Mouse (Mus musculus): Measurements from ENCODE around the gene Wbp4. TPM values are rescaled to one million over a fixed set of nuclear protein-coding genes. Genes with fewer than 3 reads are reported as not detected.

The Wbp4 gene
- total RNA-seq, 2 experiments from 2014 or later: 33.6 to 50.2 TPM

- no peak for ATAC-seq (replicated peaks; ENCODE audit: poor library complexity)
Observed at GRCm38 (mm10) chr14:79508662-79509305, 27.5 kb upstream of the Wbp4 start.

DNA sequence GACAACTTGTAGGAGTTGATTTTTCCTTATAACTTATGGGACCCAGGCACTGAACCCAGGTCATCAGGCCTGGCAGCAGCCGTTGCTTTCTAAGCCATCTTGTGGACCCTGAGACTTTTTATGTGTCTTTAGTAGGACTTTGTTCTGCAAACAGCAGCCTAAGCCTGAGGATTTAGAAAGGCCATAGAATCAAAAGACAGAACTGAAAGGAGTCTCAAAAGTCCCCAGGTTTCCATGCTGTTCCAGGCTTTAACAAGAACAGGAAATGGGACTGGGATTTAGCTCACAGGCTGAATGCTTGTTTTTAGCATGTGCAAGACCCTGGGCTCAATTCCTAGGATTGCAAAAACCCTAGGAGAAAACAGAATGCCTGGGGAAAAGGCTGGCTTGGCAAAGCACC is 26.5 kb upstream of the Wbp4 start:
- ATAC-seq (replicated peaks; ENCODE audit: poor library complexity): no peak

DNA sequence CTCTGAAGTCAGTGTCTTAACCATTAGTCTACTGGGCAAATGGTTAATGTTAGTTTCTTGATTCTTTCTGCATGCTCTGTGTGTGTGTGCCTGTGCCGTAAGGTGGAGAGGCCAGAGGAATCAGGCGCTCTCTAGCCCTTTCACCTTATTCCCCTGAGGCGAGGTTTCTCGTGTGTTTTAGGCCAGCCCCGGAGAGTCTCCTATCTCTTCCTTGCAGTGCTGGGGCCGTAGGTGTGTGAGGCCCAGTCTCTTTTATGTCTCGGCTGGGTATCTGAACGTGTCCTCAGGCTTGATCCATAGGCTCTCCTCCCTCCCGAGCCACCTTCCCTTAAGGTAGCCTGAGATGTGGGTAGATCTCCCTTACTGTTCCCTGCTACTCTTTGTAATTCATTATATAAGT is 24.9 kb upstream of the Wbp4 start:
- peak; percentile 79 for ATAC-seq (replicated peaks; ENCODE audit: poor library complexity)

DNA sequence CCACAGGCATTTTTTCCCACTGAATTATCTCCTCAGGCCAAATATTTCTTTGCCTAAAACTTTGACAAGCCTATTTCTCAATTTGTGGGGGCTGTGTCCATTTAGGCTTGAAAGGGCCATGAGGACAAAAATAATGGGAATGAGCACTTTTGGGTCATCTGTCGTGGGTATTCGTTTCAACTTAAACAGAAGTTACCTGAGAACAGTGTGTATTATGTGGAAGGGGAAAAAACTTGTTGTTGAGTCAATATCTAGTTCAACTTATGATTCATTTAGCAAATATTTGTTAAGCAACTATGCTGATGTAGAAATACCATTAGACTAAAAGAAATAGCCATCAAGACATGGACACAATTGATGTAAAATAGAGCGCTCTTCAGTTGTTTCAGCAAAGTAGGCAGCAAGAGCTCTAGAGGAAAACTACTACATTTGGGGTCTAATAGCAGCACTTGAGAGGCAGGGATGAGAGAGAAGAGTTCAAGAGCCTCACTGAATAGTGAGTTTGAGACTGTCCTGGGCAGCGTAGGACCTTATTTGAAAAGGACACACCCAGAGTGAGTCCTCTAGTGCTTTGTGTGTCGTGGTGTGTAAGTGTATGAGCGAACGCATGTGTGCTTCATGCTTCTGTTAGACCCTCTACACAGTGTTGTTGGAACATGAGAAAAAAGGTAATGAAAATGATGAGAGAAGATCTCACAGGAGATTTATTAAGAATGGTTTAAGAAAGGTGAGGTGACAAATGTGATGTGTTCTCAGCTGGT is 23.1 kb upstream of the Wbp4 start:
- ATAC-seq (replicated peaks; ENCODE audit: poor library complexity): no peak

DNA sequence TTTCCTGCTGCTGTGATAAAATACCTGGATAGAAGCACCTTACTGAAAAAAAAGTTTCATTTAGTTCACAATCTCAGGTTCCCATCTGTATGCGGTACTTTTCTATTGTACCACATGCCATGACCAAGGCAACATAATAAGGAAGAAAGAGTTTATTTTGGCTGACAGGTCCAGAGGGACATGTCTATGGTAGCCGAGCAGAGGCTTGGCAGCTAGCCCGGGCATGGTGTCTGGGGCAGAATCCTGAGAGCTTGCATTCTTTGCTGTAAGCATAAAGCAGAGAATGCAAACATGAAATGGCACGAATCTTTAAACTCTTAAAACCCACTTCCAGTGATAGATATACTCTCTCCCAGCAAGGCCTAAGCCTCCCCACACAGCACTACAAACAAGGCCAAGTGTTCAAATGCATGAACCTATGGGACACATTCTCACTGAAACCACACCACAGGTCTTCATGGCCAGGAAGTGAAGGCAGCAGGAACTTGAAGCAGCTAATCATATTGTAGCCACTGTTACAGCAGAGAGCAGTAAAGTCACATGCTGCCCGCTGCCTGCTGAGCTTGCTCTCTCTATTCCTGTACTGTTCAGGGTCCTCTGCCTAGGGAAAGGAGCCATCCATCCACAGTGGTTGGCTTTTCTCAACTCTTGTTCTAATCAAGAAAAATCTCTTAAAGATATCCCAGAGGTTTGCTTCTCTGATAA is 22.2 kb upstream of the Wbp4 start:
- peak; percentile 21; the same call in 1 of the 2 replicates for ATAC-seq (replicated peaks; ENCODE audit: poor library complexity)

- 0 out of 2 replicates have a peak, but pooled peaks have one; percentile 7 for ATAC-seq (replicated peaks; ENCODE audit: poor library complexity)
Observed at GRCm38 (mm10) chr14:79500756-79501155, 19.4 kb upstream of the Wbp4 start.

GRCm38 (mm10) chr14:79499326-79499725 is 18.0 kb upstream of the Wbp4 start:
- peak; percentile 74 for ATAC-seq (replicated peaks; ENCODE audit: poor library complexity)

- no peak for ATAC-seq (replicated peaks; ENCODE audit: poor library complexity)
Observed at GRCm38 (mm10) chr14:79494349-79494748, 13.0 kb upstream of the Wbp4 start.

DNA sequence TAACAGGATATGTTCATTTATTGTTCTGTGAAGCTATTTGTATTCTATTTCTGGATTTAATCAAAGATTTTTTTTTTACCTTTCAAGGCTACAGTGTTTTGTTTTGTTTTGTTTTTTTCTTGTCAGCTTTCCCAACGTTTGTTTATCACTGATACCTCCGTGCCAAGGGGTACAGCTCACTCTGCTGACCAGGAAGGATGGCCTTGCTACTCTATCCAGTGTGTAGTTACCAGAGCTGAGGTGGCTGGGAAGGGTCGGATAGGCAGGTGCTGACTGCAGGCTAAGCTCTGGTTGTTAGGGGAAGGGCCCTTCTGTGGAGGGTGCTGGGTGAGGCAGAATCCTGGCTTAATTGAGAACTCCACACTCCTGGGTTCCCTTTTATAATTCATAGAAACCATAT is 8.9 kb upstream of the Wbp4 start:
- no peak for ATAC-seq (replicated peaks; ENCODE audit: poor library complexity)

GRCm38 (mm10) chr14:79489150-79489549 is 7.8 kb upstream of the Wbp4 start:
- no peak for ATAC-seq (replicated peaks; ENCODE audit: poor library complexity)

DNA sequence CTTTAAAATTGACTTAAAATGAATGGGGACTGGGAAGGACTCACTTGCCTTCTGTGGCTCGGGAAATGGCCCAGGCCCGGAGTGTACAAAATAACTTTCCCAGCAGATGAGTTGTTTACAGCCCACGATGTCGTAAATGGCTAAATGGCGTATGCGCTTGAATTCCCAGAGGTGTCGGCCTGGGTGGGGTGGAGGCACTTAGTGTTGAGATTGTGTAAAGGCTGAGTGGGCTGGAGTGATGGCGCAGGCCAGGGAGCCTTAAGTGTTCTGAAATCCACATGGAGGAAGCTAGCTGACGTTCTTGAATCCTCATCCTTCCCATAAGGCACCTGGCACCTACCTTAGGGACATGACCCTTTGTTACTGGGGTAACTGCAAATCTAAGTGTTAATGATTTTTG is 7.2 kb upstream of the Wbp4 start:
- no peak for ATAC-seq (replicated peaks; ENCODE audit: poor library complexity)

- ATAC-seq (replicated peaks; ENCODE audit: poor library complexity): peak; percentile 51
Observed at GRCm38 (mm10) chr14:79486993-79487731, 5.8 kb upstream of the Wbp4 start.

- peak; percentile 43 for ATAC-seq (replicated peaks; ENCODE audit: poor library complexity)
Observed at GRCm38 (mm10) chr14:79486617-79486992, 5.3 kb upstream of the Wbp4 start.

- ATAC-seq (replicated peaks; ENCODE audit: poor library complexity): no peak
Observed at GRCm38 (mm10) chr14:79483611-79484120, 2.3 kb upstream of the Wbp4 start.

DNA sequence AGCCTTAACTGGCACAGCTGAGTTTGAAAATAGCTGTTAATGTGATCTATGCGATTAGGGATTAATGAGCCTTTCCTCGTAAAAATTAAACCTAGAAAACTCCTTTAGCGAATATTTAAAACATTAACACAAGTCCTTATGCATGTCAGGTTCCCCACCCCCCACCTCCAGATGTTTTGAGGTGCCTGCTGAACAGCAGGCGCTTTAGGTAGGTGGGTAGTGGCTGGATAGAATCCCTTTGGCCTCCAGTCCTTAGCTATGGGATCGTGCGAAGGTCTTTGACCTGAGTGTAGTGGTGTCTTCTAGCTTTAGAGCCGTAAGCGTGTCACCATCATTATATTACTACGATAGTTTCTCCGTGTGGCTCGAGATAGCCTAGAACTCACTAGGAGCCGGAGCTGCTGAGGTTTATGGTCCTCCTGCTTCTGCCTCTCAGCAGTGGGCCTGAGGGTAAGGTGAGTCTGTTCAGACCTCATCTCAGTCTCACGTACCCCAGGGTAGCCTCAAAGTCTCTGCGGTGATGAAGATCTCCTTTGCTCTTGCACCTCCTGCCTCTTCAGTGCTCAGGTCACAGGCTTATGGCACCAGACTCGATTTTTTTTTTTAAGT is 1.5 kb upstream of the Wbp4 start:
- ATAC-seq (replicated peaks; ENCODE audit: poor library complexity): no peak

DNA sequence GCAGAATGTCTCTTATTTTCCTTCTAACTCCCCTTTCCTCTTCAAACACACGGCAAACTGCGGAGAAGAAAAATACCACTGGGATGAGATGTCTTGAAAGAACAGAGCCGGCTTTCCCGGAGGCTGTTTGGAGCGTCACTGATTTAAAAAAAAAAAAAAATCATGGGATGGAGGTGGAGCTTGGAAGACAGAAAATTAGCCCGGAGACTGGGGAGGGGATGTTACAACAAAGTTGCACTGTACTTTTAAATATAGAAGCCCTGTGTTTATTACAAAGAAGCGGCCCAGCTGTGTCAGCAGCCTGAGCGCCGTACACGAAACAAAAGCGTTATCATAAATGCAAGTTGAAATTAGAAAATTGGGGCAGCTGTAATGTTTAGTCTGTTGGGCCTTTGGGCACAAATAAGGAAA is 936 bp upstream of the Wbp4 start:
- ATAC-seq (replicated peaks; ENCODE audit: poor library complexity): no peak

GRCm38 (mm10) chr14:79480624-79481338 is 539 bp downstream of the Wbp4 start, which contains the start of gene Elf1:
TSS of gene Elf1 (plus strand) at chr14:79481194.
- ATAC-seq (replicated peaks; ENCODE audit: poor library complexity): peak; percentile 51

DNA sequence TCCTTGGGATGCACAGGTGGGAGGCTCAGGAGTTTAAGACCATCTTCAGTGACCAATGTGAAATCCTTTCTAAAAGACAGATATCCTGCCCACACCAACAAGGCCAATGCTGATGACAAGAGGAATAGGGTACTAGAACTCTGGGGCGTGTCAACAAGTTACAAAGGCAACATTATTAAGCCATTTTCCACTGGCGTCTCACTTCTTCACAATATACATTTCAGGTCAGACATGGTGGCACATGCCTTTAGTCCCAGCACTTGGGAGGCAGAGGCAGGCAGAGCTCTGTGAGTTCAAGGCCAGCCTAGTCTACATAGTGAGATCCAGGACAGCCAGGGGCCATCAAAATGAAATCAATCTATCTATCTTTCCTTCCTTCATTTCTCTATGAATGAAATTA is 7.9 kb downstream of the Wbp4 start:
- no peak for ATAC-seq (replicated peaks; ENCODE audit: poor library complexity)

GRCm38 (mm10) chr14:79467621-79468020 is 13.7 kb downstream of the Wbp4 start:
- peak; percentile 64 for ATAC-seq (replicated peaks; ENCODE audit: poor library complexity)

GRCm38 (mm10) chr14:79465623-79466022 is 15.7 kb downstream of the Wbp4 start:
- ATAC-seq (replicated peaks; ENCODE audit: poor library complexity): peak; percentile 31; the same call in 1 of the 2 replicates

Data from megakaryocyte progenitor cell, adult 5-6 weeks (primary cell).